Comparison of ENCODE assay signal across 9 mouse cellular contexts in genomic region chr1:89015385-89015784, GRCm38 (mm10). TPM values are rescaled to one million over a fixed set of nuclear protein-coding genes. Genes with fewer than 3 reads are reported as not detected.
A peak's percentile ranks its signal among the peaks of the same experiment; 100 is the strongest.
DNase-seq lines count a peak whose midpoint lies in the region; ATAC-seq and TF ChIP-seq lines count a peak whose summit lies in the region.
"Had no signal": no experiment of that assay in that cellular context is flagged by ENCODE, and none has a peak within 500 bp of the region (broad histone marks: within the 10 kb centered on the region; RNA-seq: fewer than 3 reads in every experiment).

No protein-coding gene starts in this region.

- H3K4me3 ChIP-seq in intestine, postnatal 0 days (ENCODE audit: low read depth, low read length), result peak overlapping the region; percentile 22
- peak overlapping the region; percentile 2; the same call in 1 of the 2 replicates for H3K4me3 ChIP-seq in lung, embryonic 16.5 days (ENCODE audit: low read length)
- no peak overlapping the region for H3K4me3 ChIP-seq in hindbrain, postnatal 0 days (ENCODE audit: low read length)
- H3K4me3 ChIP-seq: hindbrain, embryonic 13.5 days had no signal

- peak; percentile 4 for DNase-seq in thymus, postnatal 25 days
- no peak for DNase-seq in thymus, postnatal 0 days (ENCODE audit: low spot score)
- DNase-seq in urinary bladder, postnatal 36 days (ENCODE audit: low spot score in 2 of 2), result peak; percentile 47 to 58
- no peak for DNase-seq in layer of hippocampus, adult 11-12 months (ENCODE audit: low spot score)
- DNase-seq in hindbrain, postnatal 0 days (ENCODE audit: low spot score), result no peak
- DNase-seq in cerebellum, postnatal 25 days, result no peak

- no peaks in the 10 kb centered on the region for H3K36me3 ChIP-seq in intestine, postnatal 0 days (ENCODE audit: control insufficient read depth, insufficient read depth)
- H3K36me3 ChIP-seq in lung, embryonic 16.5 days (ENCODE audit: control insufficient read depth, insufficient read depth, low read length), result no peaks in the 10 kb centered on the region
- no peaks in the 10 kb centered on the region for H3K36me3 ChIP-seq in hindbrain, postnatal 0 days (ENCODE audit: insufficient read depth, low read length)
- H3K36me3 ChIP-seq: hindbrain, embryonic 13.5 days had no signal

- no peaks in the 10 kb centered on the region for H3K27me3 ChIP-seq in intestine, postnatal 0 days (replicated peaks; ENCODE audit: control insufficient read depth, insufficient read depth, low read length)
- H3K27me3 ChIP-seq in lung, embryonic 16.5 days (ENCODE audit: control insufficient read depth, insufficient read depth, low read depth, low read length), result no peaks in the 10 kb centered on the region
- no peaks in the 10 kb centered on the region for H3K27me3 ChIP-seq in hindbrain, postnatal 0 days (ENCODE audit: insufficient read depth, low read length)
- H3K27me3 ChIP-seq: hindbrain, embryonic 13.5 days had no signal

- H3K9me3 ChIP-seq in intestine, postnatal 0 days (ENCODE audit: control insufficient read depth), result no peaks in the 10 kb centered on the region
- H3K9me3 ChIP-seq in lung, embryonic 16.5 days (ENCODE audit: control insufficient read depth, low read length), result no peaks in the 10 kb centered on the region
- H3K9me3 ChIP-seq in hindbrain, postnatal 0 days (ENCODE audit: low read length), result no peaks in the 10 kb centered on the region
- H3K9me3 ChIP-seq: hindbrain, embryonic 13.5 days had no signal

- peak overlapping the region; percentile 54; the same call in 1 of the 2 replicates for H3K27ac ChIP-seq in intestine, postnatal 0 days (ENCODE audit: low read depth, low read length)
- peak overlapping the region; percentile 56 for H3K27ac ChIP-seq in lung, embryonic 16.5 days (ENCODE audit: low read length)
- no peak overlapping the region for H3K27ac ChIP-seq in hindbrain, postnatal 0 days
- H3K27ac ChIP-seq: hindbrain, embryonic 13.5 days had no signal

- H3K4me1 ChIP-seq in intestine, postnatal 0 days (replicated peaks; ENCODE audit: control insufficient read depth, insufficient read depth, low read length), result 0 out of 2 replicates have a peak, but pooled peaks cover 8% of the 10 kb centered on the region
- H3K4me1 ChIP-seq in lung, embryonic 16.5 days (replicated peaks; ENCODE audit: control insufficient read depth, insufficient read depth, low read length), result no peaks in the 10 kb centered on the region
- no peaks in the 10 kb centered on the region for H3K4me1 ChIP-seq in hindbrain, postnatal 0 days (ENCODE audit: insufficient read depth, low read length)
- H3K4me1 ChIP-seq: hindbrain, embryonic 13.5 days had no signal

- no peak for TF ChIP-seq CTCF in intestine, postnatal 0 days (IDR thresholded peaks at IDR 0.05; ENCODE audit: low read depth)
- no peak for TF ChIP-seq CTCF in hindbrain, postnatal 0 days (IDR thresholded peaks at IDR 0.05; ENCODE audit: low read depth)

- ATAC-seq in intestine, postnatal 0 days, result peak; percentile 91
- ATAC-seq in lung, embryonic 16.5 days (ENCODE audit: low read depth), result peak; percentile 89
- ATAC-seq in hindbrain, postnatal 0 days, result no peak

- peak overlapping the region; percentile 31; the same call in 1 of the 2 replicates for H3K9ac ChIP-seq in intestine, postnatal 0 days (ENCODE audit: low read depth, low read length)
- H3K9ac ChIP-seq in lung, embryonic 16.5 days (ENCODE audit: low read length), result 0 out of 2 replicates have a peak overlapping the region, but pooled peaks have one; percentile 25
- no peak overlapping the region for H3K9ac ChIP-seq in hindbrain, postnatal 0 days (replicated peaks; ENCODE audit: low read length)
- H3K9ac ChIP-seq: hindbrain, embryonic 13.5 days had no signal

- peak overlapping the region; percentile 52 for H3K4me2 ChIP-seq in intestine, postnatal 0 days (replicated peaks; ENCODE audit: low read depth)
- H3K4me2 ChIP-seq in lung, embryonic 16.5 days (ENCODE audit: low read depth, low read length), result peak overlapping the region; percentile 38
- no peak overlapping the region for H3K4me2 ChIP-seq in hindbrain, postnatal 0 days (ENCODE audit: low read depth, low read length)
- H3K4me2 ChIP-seq: hindbrain, embryonic 13.5 days had no signal

- 15% methylated on average over 12 of the region's 12 CpGs for WGBS in intestine, postnatal 0 days
- 26% methylated on average over 12 of the region's 12 CpGs for WGBS in lung, embryonic 16.5 days
- WGBS in hindbrain, postnatal 0 days, result 52% methylated on average over 12 of the region's 12 CpGs

RNA-seq across cellular contexts. Expression of gene Sh3bp4, which starts 54.8 kb away (rescaled TPM):
- polyA plus RNA-seq in thymus, postnatal 0 days (2015; fragmentation: Nextera tagmentation; extraction: Ambion mirVana), result 2.9 and 3.0 TPM in 2 replicates
- polyA plus RNA-seq in intestine, postnatal 0 days (2015; fragmentation: Nextera tagmentation; extraction: Ambion mirVana), result 6.1 and 6.2 TPM in 2 replicates
- polyA plus RNA-seq in lung, embryonic 16.5 days (2015; fragmentation: Nextera tagmentation; extraction: Ambion mirVana), result 26.4 and 27.8 TPM in 2 replicates
- total RNA-seq in hindbrain, postnatal 0 days (2014; rRNA removed), result 36.5 and 38.8 TPM in 2 replicates
- 14.6 and 15.7 TPM in 2 replicates for polyA plus RNA-seq in hindbrain, postnatal 0 days (2015; fragmentation: Nextera tagmentation; extraction: Ambion mirVana)

Comparison
In these comparisons a context has a peak if more than half of its experiments do, and no peak if none do; other contexts are left out.
1. DNase-seq: peak in thymus, postnatal 25 days (single experiment) and urinary bladder, postnatal 36 days (2 of 2); none in thymus, postnatal 0 days (single experiment), layer of hippocampus, adult 11-12 months (single experiment), hindbrain, postnatal 0 days (single experiment) and cerebellum, postnatal 25 days (0 of 2).